Mouse (Mus musculus) liver, embryonic 14.5 days (tissue): ENCODE results near the gene Mmrn1. TPM values are rescaled to one million over a fixed set of nuclear protein-coding genes. Genes with fewer than 3 reads are reported as not detected.

Source experiments
- ATAC-seq: fragments of 200-750 bp; cut with Nextera tagmentation; 2 replicates; pipeline ENCODE4 v1.8.0; 2017; ENCODE audit warnings: moderate number of reproducible peaks, mild to moderate bottlenecking, moderate library complexity; ENCODE audit not compliant: insufficient read depth
- DNase-seq, 3 experiments: peaks; one replicate each; pipeline ENCODE4 v3.0.0-alpha.2; 2012 to 2013; ENCODE audit warnings: low read depth in 3 of 3, low spot score in 3 of 3
- H3K27ac ChIP-seq: fragments of 300-500 bp; sonication (generic); 2 replicates; pipeline ENCODE4 v1.5.1; 2014; ENCODE audit warnings: moderate library complexity, mild to moderate bottlenecking, control low read depth, inconsistent platforms
- H3K27me3 ChIP-seq: fragments of 300-500 bp; sonication (generic); 2 replicates; pipeline ENCODE4 v1.6.1; 2014; ENCODE audit warnings: mild to moderate bottlenecking, low read length, moderate library complexity; ENCODE audit not compliant: control insufficient read depth, insufficient read depth
- H3K36me3 ChIP-seq: fragments of 300-500 bp; sonication (generic); replicated peaks from 2 replicates; pipeline ENCODE4 v1.6.1; 2014; ENCODE audit warnings: low read depth; ENCODE audit not compliant: control insufficient read depth, insufficient read depth
- H3K4me1 ChIP-seq, 2 experiments: fragments of 200-500 bp in 1 of 2; fragments of 300-500 bp in 1 of 2; sonication (generic) in 1 of 2; replicated peaks; 2 replicates each; pipeline ENCODE4 v1.6.1; 2012 to 2014; ENCODE audit warnings: antibody characterized with exemption in 1 of 2, inconsistent platforms in 1 of 2, low read length in 1 of 2; ENCODE audit not compliant: control insufficient read depth in 2 of 2, insufficient read depth in 2 of 2
- H3K4me2 ChIP-seq: fragments of 300-500 bp; sonication (generic); 2 replicates; pipeline ENCODE4 v1.6.1; 2014; ENCODE audit warnings: low read depth, mild to moderate bottlenecking, control low read depth, moderate library complexity
- H3K4me3 ChIP-seq, 2 experiments: fragments of 200-500 bp in 1 of 2; fragments of 300-500 bp in 1 of 2; sonication (generic) in 1 of 2; 2 replicates each; pipeline ENCODE4 v1.5.1; 2012 to 2014; ENCODE audit warnings: low read depth in 2 of 2, low read length in 2 of 2, mild to moderate bottlenecking in 2 of 2, control low read depth in 1 of 2, inconsistent platforms in 1 of 2, moderate library complexity in 1 of 2; ENCODE audit not compliant: insufficient read depth in 1 of 2
- H3K9ac ChIP-seq: fragments of 300-500 bp; sonication (generic); replicated peaks from 2 replicates; pipeline ENCODE4 v1.6.1; 2014; ENCODE audit warnings: mild to moderate bottlenecking, control low read depth, moderate library complexity
- H3K9me3 ChIP-seq: fragments of 300-500 bp; sonication (generic); 2 replicates; pipeline ENCODE4 v1.6.1; 2016; ENCODE audit warnings: low read length, mixed read lengths; ENCODE audit not compliant: control insufficient read depth
- CTCF ChIP-seq: IDR thresholded peaks from 2 replicates; pipeline ENCODE4 v1.5.1; 2016; ENCODE audit warnings: antibody characterized with exemption, low read depth, control low read depth
- EP300 ChIP-seq: IDR thresholded peaks from 2 replicates; pipeline ENCODE4 v1.6.1; 2016; ENCODE audit warnings: antibody characterized with exemption, low read depth
- WGBS: fragments of 180-500 bp; shearing (Covaris S2); extraction: QIAGEN DNeasy Blood & Tissue Kit; methylation state at CpG from one replicate; pipeline ENCODE4 v1.1.7; 2014; ENCODE audit not compliant: insufficient replicate concordance; 5-methylcytosine and 5-hydroxymethylcytosine counted together
- polyA plus RNA-seq, 2 experiments: library from polyadenylated mRNA; depleted of rRNA in 1 of 2; stranded (reverse) in 1 of 2; unstranded in 1 of 2; fragments of >200 nt; fragmentation: Nextera tagmentation in 1 of 2; extraction: Ambion mirVana in 1 of 2; gene quantifications; 2 replicates each; pipeline versions ENCODE4 v1.2.1 to v1.2.3; 2012 to 2014

Gene Mmrn1
- polyA plus RNA-seq, 2 experiments, result 2.9 to 5.0 TPM

DNA sequence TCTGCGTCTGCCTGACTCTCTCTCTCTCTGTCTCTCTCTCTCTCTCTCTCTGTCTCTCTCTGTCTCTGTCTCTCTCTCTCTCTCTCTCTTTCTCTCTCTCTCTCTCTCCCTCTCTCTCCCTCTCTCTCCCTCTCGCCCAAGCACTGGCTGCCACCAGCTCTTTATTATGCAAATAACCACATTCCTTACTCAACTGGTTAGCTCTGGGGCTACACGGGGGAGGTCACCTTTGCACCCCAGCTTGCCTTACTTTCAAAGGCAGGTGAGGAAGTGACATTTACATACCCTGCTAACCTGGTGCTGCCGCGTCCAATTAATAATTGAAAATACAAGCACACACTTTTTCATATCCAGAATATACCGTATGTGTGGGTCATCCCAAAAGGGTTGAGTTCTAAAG lies 69.3 kb downstream of the Mmrn1 start:
- H3K4me2 ChIP-seq, result no peak overlapping the region
- no peak for ATAC-seq
- H3K9me3 ChIP-seq, result no peaks in the 10 kb centered on the region
- no peak for TF ChIP-seq EP300
- TF ChIP-seq CTCF, result no peak
- 31% methylated on average over 6 of the region's 6 CpGs for WGBS
- no peaks in the 10 kb centered on the region for H3K4me1 ChIP-seq
- H3K9ac ChIP-seq, result no peak overlapping the region
- H3K36me3 ChIP-seq, result no peaks in the 10 kb centered on the region
- no peak overlapping the region for H3K27ac ChIP-seq
- no peaks in the 10 kb centered on the region for H3K27me3 ChIP-seq
- H3K4me3 ChIP-seq, result no peak overlapping the region
- no peak for DNase-seq

DNA sequence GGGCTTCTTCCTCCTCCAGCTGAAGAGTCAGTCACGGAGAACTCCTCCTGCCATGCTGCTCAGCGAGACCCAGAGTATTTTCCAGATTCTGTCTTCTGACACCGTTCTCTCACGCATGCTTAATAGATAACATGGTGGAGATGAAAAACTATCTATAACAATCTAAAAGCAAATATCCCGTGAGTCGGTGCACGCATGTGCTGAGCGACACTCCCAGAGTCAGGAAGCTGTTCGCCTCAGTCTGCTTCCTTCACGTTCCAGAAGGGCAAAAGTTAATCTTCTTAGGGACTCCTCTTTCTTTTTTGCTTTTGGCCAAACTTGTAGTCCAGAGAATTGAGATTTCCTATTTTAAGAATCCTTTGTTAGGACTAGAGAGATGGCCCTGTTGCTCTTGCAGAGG lies 69.7 kb downstream of the Mmrn1 start:
- no peak for DNase-seq
- TF ChIP-seq CTCF, result no peak
- no peak for TF ChIP-seq EP300
- H3K27ac ChIP-seq, result no peak overlapping the region
- WGBS, result 41% methylated on average over 10 of the region's 10 CpGs
- H3K9ac ChIP-seq, result no peak overlapping the region
- no peaks in the 10 kb centered on the region for H3K36me3 ChIP-seq
- no peak overlapping the region for H3K4me3 ChIP-seq
- no peaks in the 10 kb centered on the region for H3K27me3 ChIP-seq
- no peaks in the 10 kb centered on the region for H3K4me1 ChIP-seq
- no peak overlapping the region for H3K4me2 ChIP-seq
- no peak for ATAC-seq
- H3K9me3 ChIP-seq, result no peaks in the 10 kb centered on the region

DNA sequence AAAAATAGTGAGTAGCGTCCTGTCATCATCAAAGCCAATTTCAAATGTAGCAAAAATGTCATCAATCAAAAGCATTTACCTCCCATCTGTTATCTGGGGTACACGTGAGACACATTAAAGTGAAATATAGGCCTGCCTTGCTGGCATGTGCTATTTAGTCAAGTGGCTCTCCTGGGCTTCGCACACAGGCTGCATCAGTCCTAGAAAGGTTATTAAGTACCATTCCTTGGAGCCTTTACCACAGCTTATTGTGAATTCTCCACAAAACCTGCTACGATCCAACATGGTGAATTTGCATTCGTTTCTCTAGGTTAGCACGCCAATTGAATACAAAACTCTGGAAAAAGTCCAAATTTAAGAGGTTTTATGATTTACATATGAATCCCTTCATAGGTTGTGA lies 70.8 kb downstream of the Mmrn1 start:
- no peak overlapping the region for H3K4me2 ChIP-seq
- H3K27ac ChIP-seq, result no peak overlapping the region
- no peaks in the 10 kb centered on the region for H3K27me3 ChIP-seq
- TF ChIP-seq EP300 (no peak), CTCF (no peak)
- no peak for DNase-seq
- no peaks in the 10 kb centered on the region for H3K4me1 ChIP-seq
- no peaks in the 10 kb centered on the region for H3K36me3 ChIP-seq
- H3K4me3 ChIP-seq, result no peak overlapping the region
- no peak overlapping the region for H3K9ac ChIP-seq
- WGBS, result 65% methylated on average over 6 of the region's 6 CpGs
- H3K9me3 ChIP-seq, result no peaks in the 10 kb centered on the region
- no peak for ATAC-seq

DNA sequence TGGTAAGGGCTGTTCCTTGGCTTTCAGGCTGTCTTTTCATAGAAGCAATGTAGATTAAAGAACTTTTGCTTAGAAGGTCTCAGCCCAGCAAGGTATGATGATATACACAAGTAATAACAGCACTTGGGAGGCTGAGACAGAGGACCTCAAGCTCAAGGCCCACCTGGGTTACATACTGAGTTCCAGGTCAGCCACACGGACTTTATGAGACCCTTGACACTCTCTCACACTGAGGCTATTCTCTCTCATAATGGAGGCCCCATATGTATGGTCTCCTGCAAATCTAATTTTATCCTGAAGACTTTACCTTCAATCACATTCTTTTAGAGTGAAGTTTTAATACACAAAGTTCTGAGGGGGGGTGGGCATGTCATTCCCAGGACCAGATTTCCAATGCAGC lies 71.6 kb downstream of the Mmrn1 start:
- TF ChIP-seq EP300 (no peak), CTCF (no peak)
- Histone ChIP-seq H3K9ac (no peak overlapping the region), H3K4me2 (no peak overlapping the region), H3K4me1 (no peaks in the 10 kb centered on the region), H3K4me3 (no peak overlapping the region), H3K9me3 (no peaks in the 10 kb centered on the region), H3K27me3 (no peaks in the 10 kb centered on the region), H3K27ac (no peak overlapping the region), H3K36me3 (no peaks in the 10 kb centered on the region)
- ATAC-seq, result no peak
- no peak for DNase-seq
- WGBS, result 52% methylated on average over 1 of the region's 1 CpGs

DNA sequence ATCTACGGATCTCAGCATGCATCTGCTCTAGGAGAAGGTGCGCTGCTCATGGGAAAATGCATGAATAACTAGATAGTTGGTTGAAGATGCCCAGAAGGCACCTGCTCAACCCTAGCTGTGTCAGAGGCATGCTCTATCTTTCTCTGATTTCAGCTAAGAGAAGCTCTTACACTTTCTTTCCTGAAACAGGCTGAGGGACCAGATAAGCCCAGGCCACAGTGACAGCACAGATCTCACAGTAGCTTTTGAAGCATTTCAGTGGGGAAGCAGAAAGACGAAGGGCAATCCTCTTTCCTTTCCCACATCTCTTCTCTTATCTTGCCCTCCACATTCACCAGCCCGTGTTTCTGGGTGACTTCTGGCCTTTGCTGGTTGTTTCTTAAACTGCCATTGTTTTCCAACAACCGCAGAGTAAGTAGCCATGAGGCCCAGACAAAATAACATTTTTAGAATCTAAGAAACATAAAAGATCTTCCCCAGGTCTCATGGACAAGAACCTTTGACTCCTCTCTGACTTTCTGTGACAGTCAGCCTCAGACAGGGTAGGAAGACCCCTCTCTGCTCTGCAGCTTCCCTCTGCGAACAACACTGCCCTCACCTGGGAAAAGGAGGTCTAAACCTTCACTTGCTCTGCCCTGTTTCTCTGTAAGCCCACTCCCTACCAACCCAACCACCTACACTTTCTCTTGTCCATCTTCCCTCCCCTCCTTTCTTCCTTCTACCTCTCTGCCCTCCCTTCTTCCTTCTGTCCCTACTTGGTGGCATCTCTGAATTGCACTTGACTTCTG lies 76.4 kb downstream of the Mmrn1 start:
- H3K4me2 ChIP-seq, result no peak overlapping the region
- TF ChIP-seq EP300 (no peak), CTCF (no peak)
- 29% methylated on average over 6 of the region's 6 CpGs for WGBS
- H3K4me1 ChIP-seq, result no peaks in the 10 kb centered on the region
- ATAC-seq (peak; percentile 59; the same call in 1 of the 2 replicates), DNase-seq (peak in 1 of 3 experiments; percentile 3)
- H3K9me3 ChIP-seq, result no peaks in the 10 kb centered on the region
- no peak overlapping the region for H3K9ac ChIP-seq
- H3K27me3 ChIP-seq, result no peaks in the 10 kb centered on the region
- H3K4me3 ChIP-seq, result no peak overlapping the region
- no peak overlapping the region for H3K27ac ChIP-seq
- no peaks in the 10 kb centered on the region for H3K36me3 ChIP-seq
